Mouse (Mus musculus) kidney, postnatal 0 days (tissue): Measurements from ENCODE around the gene Gm3646. TPM values are rescaled to one million over a fixed set of nuclear protein-coding genes. Genes with fewer than 3 reads are reported as not detected.

Experiments used
- ATAC-seq: fragments of 200-750 bp; cut with Nextera tagmentation; replicated peaks from 2 replicates; pipeline ENCODE4 v1.8.0; 2017; ENCODE audit warnings: low read depth, moderate number of reproducible peaks, moderate TSS enrichment, moderate library complexity; ENCODE audit not compliant: low FRiP score
- DNase-seq: peaks from one replicate; pipeline ENCODE4 v3.0.0-alpha.2; 2016; ENCODE audit warnings: low spot score
- H3K27ac ChIP-seq: fragments of 300-500 bp; sonication (generic); 2 replicates; pipeline ENCODE4 v1.5.1; 2014; ENCODE audit warnings: mild to moderate bottlenecking
- H3K27me3 ChIP-seq: fragments of 300-500 bp; sonication (generic); 2 replicates; pipeline ENCODE4 v1.6.1; 2014; ENCODE audit warnings: low read length, mixed read lengths; ENCODE audit not compliant: insufficient read depth
- H3K36me3 ChIP-seq: fragments of 300-500 bp; sonication (generic); 2 replicates; pipeline ENCODE4 v1.6.1; 2014; ENCODE audit warnings: low read length, mixed read lengths; ENCODE audit not compliant: insufficient read depth
- H3K4me1 ChIP-seq: fragments of 300-500 bp; sonication (generic); replicated peaks from 2 replicates; pipeline ENCODE4 v1.6.1; 2014; ENCODE audit warnings: antibody characterized with exemption, low read length, mixed read lengths; ENCODE audit not compliant: insufficient read depth
- H3K4me2 ChIP-seq: fragments of 300-500 bp; sonication (generic); 2 replicates; pipeline ENCODE4 v1.6.1; 2014; ENCODE audit warnings: mild to moderate bottlenecking, low read length, moderate library complexity, mixed read lengths
- H3K4me3 ChIP-seq: fragments of 300-500 bp; sonication (generic); replicated peaks from 2 replicates; pipeline ENCODE4 v1.5.1; 2014; ENCODE audit warnings: low read depth, low read length
- H3K9ac ChIP-seq: fragments of 300-500 bp; sonication (generic); 2 replicates; pipeline ENCODE4 v1.6.1; 2014; ENCODE audit warnings: low read depth, low read length
- H3K9me3 ChIP-seq: fragments of 300-500 bp; sonication (generic); replicated peaks from 2 replicates; pipeline ENCODE4 v1.6.1; 2016; ENCODE audit warnings: low read length, inconsistent platforms, mixed read lengths
- CTCF ChIP-seq: IDR thresholded peaks from 2 replicates; pipeline ENCODE4 v1.5.1; 2016; ENCODE audit warnings: antibody characterized with exemption, low read depth, mild to moderate bottlenecking, moderate library complexity
- WGBS: fragments of 180-500 bp; shearing (Covaris S2); extraction: QIAGEN DNeasy Blood & Tissue Kit; methylation state at CpG from one replicate; pipeline ENCODE4 v1.1.7; 2014; 5-methylcytosine and 5-hydroxymethylcytosine counted together
- polyA plus RNA-seq: library from polyadenylated mRNA; unstranded; fragments of >200 nt; fragmentation: Nextera tagmentation; extraction: Ambion mirVana; gene quantifications from 2 replicates; pipeline ENCODE4 v1.2.1, GENCODE M21; 2015

Gm3646 gene
- polyA plus RNA-seq, 1 experiment from 2014 or later, result not detected

DNA sequence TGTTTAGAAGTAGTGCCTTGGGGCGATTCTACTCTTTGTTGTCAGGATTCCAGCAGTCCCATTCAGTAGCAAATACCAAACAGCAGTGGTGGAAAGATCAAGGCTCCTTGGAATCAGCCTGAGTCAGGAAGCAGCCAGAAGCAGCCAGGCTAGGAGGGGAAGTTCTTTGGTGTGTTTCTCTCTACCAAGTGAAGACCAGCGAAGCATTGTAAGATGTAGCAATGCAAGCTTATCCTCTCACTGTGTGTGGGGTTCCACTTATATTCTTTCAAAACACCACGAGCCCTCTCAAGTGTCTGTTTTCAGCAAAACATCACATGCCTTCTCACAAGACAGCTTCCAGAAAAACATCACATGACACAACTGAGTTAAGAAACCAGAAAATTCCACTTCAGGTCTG is 8.4 kb downstream of the Gm3646 start:
- H3K4me2 ChIP-seq, result no peak overlapping the region
- DNase-seq, result no peak
- no peak for TF ChIP-seq CTCF
- no peaks in the 10 kb centered on the region for H3K4me1 ChIP-seq
- no peaks in the 10 kb centered on the region for H3K36me3 ChIP-seq
- no peak overlapping the region for H3K27ac ChIP-seq
- no peaks in the 10 kb centered on the region for H3K9me3 ChIP-seq
- no peaks in the 10 kb centered on the region for H3K27me3 ChIP-seq
- no peak for ATAC-seq
- no peak overlapping the region for H3K4me3 ChIP-seq
- WGBS, result 73% methylated on average over 3 of the region's 3 CpGs
- no peak overlapping the region for H3K9ac ChIP-seq

DNA sequence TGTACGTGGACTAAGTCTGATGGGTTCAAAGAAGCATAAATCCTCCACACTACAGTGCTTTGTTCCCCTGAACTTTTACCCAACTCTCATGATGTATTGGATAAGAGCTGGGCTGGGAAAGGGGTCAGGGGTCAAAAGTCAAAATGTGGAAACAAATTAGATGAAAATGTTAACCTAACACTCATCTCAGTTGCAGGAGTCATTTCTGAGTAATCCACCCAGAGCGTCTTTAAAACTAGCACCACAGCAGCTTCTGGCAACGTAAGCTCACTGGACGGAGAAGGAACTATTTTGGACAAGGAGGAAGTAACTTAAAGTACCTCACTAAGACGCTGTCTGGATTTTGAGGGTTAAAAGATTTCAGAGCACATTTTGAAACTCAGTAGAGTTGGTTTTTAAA is 20.5 kb downstream of the Gm3646 start:
- Histone ChIP-seq H3K4me3 (no peak overlapping the region), H3K36me3 (no peaks in the 10 kb centered on the region), H3K9me3 (no peaks in the 10 kb centered on the region), H3K4me2 (no peak overlapping the region), H3K27me3 (no peaks in the 10 kb centered on the region), H3K27ac (no peak overlapping the region), H3K4me1 (no peaks in the 10 kb centered on the region), H3K9ac (no peak overlapping the region)
- ATAC-seq, result no peak
- DNase-seq, result no peak
- TF ChIP-seq CTCF, result no peak
- 65% methylated on average over 5 of the region's 5 CpGs for WGBS

DNA sequence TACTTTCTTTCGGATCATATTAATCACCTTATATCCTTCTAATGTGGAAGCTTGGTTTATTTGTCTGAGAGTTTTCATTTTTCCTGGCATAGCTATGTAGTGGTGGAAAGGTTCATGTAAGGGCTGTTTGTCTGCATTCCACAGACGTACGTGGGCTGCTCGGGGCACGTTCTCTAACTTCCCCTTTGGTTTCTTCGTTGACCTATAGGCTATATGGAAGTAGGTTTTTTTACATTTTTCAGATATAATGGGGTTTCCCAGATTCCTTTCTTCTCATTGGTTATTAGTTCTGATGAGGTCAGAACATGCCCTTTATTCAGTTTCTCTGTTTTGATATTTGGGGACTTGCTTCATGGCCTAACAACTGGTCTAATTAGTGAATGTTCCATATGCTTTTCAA is 23.3 kb downstream of the Gm3646 start:
- ATAC-seq (no peak), DNase-seq (no peak)
- H3K4me3 ChIP-seq, result no peak overlapping the region
- no peak overlapping the region for H3K9ac ChIP-seq
- no peak overlapping the region for H3K4me2 ChIP-seq
- H3K27ac ChIP-seq, result no peak overlapping the region
- H3K27me3 ChIP-seq, result no peaks in the 10 kb centered on the region
- no peaks in the 10 kb centered on the region for H3K36me3 ChIP-seq
- 79% methylated on average over 6 of the region's 6 CpGs for WGBS
- TF ChIP-seq CTCF, result no peak
- no peaks in the 10 kb centered on the region for H3K4me1 ChIP-seq
- no peaks in the 10 kb centered on the region for H3K9me3 ChIP-seq

DNA sequence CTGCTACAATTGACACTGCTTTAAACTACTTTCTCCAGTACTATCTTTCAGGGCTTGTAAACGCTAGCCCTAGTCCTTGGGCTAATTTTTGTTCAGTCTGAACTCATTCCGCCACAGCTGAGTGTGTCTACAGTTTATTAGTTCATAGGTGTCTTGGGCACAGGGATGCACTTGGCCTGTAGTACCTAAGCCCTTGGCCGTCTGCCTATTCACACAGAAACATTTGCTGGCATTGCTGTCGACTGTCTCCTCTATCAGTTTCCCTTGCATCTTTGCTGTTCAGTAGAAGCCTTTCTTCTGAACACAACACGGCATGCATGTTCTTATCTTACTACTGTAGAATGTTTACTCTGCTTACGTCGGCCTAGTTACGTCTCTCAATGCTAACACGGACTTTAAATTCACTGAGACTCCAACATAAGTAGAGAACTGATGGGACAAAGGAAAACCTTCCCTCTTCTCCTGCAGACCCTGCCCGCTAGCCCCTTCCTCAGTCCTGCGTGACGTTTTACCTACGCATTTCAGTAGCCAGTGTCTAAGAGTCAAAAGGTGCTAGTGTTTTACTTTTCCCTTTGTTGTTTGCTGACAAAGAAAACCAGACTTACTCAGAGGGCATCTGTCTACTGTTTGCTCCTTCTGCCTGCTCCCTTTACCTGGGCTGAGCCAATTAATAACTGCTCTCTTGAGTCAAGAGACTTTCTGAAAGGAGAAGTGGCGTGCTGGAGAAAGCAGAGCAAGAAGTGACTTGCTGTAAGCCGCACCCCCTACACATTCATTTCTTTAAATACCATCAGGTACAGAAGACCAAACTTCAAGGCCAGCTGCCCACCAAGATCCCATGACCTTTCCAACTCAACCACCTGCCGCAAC is 25.8 kb downstream of the Gm3646 start:
- Histone ChIP-seq H3K27ac (no peak overlapping the region), H3K36me3 (no peaks in the 10 kb centered on the region), H3K9ac (no peak overlapping the region), H3K4me2 (no peak overlapping the region), H3K27me3 (no peaks in the 10 kb centered on the region), H3K4me3 (no peak overlapping the region), H3K9me3 (no peaks in the 10 kb centered on the region), H3K4me1 (no peaks in the 10 kb centered on the region)
- 89% methylated on average over 16 of the region's 16 CpGs for WGBS
- ATAC-seq (no peak), DNase-seq (no peak)
- TF ChIP-seq CTCF, result no peak

DNA sequence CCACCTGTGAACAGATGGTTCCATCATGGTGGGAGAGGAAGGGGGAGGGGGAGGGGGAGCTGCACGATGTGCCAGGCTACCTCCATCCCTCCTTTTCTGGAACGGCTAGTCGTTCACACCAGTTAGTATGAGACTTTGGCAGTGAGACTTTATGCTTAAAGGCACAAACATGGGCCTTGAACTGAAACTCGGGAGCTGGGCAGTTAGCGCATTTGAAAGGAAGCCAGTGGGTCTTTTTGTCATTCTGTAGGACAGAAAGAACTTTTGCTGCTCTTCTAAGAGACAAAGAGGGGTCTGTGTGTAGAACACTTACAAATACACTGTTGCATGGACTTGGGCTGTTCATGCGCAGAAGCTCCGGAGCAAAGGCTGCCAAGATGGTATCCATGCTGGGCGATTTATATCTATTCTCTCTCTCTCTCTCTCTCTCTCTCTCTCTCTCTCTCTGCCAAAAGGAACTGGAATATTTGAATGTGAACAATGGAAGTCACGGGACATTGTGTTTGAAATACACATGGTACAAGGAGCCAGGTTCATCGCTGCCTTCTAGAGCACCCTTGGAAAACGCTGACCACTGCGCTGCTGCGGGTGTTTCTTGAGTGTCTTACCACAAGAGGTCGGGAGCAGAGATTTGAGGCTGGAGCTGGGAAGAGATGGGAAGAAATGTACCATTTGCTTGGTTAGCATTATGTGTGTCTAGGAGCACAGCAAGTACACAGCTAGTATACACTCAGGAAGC is 31.0 kb downstream of the Gm3646 start:
- ATAC-seq (no peak), DNase-seq (no peak)
- H3K27ac ChIP-seq, result no peak overlapping the region
- 75% methylated on average over 14 of the region's 14 CpGs for WGBS
- no peaks in the 10 kb centered on the region for H3K9me3 ChIP-seq
- no peak for TF ChIP-seq CTCF
- H3K36me3 ChIP-seq, result no peaks in the 10 kb centered on the region
- no peaks in the 10 kb centered on the region for H3K27me3 ChIP-seq
- H3K4me2 ChIP-seq, result no peak overlapping the region
- H3K4me1 ChIP-seq, result no peaks in the 10 kb centered on the region
- H3K4me3 ChIP-seq, result no peak overlapping the region
- H3K9ac ChIP-seq, result no peak overlapping the region

DNA sequence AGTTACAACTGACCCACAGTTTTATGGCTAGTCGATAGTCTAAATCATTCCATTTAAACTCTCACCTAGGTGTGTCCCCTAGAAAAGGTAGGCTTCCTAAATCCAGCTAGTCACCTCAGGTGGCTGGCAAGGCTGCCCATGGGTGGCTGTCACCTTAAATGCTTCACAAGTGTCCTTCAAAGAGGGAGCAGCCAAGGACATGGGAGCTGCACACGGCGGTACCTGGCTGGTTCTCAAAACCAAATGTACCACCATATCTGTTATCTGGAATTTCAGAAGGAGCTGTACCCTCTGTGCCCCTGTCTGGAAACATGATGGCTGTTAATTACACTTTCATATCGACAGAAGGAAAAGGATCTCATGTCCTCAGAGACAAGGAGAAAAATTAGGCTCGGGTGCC is 31.6 kb downstream of the Gm3646 start:
- Histone ChIP-seq H3K36me3 (no peaks in the 10 kb centered on the region), H3K4me2 (no peak overlapping the region), H3K27ac (no peak overlapping the region), H3K27me3 (no peaks in the 10 kb centered on the region), H3K9me3 (no peaks in the 10 kb centered on the region), H3K4me3 (no peak overlapping the region), H3K9ac (no peak overlapping the region), H3K4me1 (no peaks in the 10 kb centered on the region)
- ATAC-seq, result no peak
- 68% methylated on average over 5 of the region's 5 CpGs for WGBS
- TF ChIP-seq CTCF, result no peak
- no peak for DNase-seq
